Comparison of ENCODE assay signal across 9 mouse cellular contexts in the genomic region with DNA sequence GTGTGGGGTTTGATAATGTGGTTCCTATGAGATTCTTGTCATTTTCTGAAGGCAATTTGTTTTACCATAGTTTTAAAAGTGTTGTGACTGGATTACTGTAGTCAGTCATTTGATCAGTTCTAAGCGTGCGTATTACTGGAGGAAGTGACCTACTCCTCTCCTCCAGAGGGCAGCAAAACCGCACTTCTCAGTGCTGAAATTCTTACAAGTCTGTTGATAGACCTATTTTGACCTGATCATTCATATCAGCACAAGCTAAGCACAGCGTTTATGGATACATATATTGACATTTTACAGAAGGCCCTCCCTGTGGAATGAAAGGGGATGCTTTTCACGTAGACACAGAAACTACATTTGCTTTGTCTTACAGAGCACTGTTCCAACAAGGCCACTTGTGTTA.
DNase-seq lines count a peak whose midpoint lies in the region; ATAC-seq and TF ChIP-seq lines count a peak whose summit lies in the region.
"Had no signal": no experiment of that assay in that cellular context is flagged by ENCODE, and none has a peak within 500 bp of the region (broad histone marks: within the 10 kb centered on the region; RNA-seq: fewer than 3 reads in every experiment).

No protein-coding gene starts in this region.

- no peak overlapping the region for H3K9ac ChIP-seq in neural tube, embryonic 15.5 days (replicated peaks)
- H3K9ac ChIP-seq: midbrain, embryonic 12.5 days had no signal

- intact Hi-C loops in gastrocnemius, adult 2 months (cut with DNase I) = loop anchor here (5.0 kb wide), 1 partner anchor 315 kb away; no protein-coding TSS in a partner anchor
- intact Hi-C loops in left cerebral cortex, postnatal 14 days (cut with DNase I) = loop anchor here (2.0 to 10.0 kb wide), 2 partner anchors 314 to 428 kb away; no protein-coding TSS in a partner anchor

- H3K36me3 ChIP-seq in neural tube, embryonic 15.5 days = no peaks in the 10 kb centered on the region
- H3K36me3 ChIP-seq: midbrain, embryonic 12.5 days had no signal

- TF ChIP-seq CTCF in gastrocnemius, adult 2 months (IDR thresholded peaks at IDR 0.05) = peak; percentile 66

- H3K9me3 ChIP-seq in neural tube, embryonic 15.5 days (replicated peaks) = no peaks in the 10 kb centered on the region
- H3K9me3 ChIP-seq: midbrain, embryonic 12.5 days had no signal

- no peak overlapping the region for H3K4me2 ChIP-seq in neural tube, embryonic 15.5 days
- H3K4me2 ChIP-seq: midbrain, embryonic 12.5 days had no signal

- ATAC-seq in neural tube, embryonic 15.5 days (ENCODE audit: low FRiP score) = peak; percentile 67; the same call in 1 of the 2 replicates

- peak; percentile 29 for DNase-seq in gastrocnemius, adult 2 months
- DNase-seq in gastrocnemius, postnatal 25 days = no peak
- peak; percentile 26 to 42 for DNase-seq in right cerebral cortex, adult 2 months (ENCODE audit: low spot score in 2 of 2)
- DNase-seq in right cerebral cortex, adult 18-20 months = no peak
- peak; percentile 80 for DNase-seq in embryo, embryonic 11 days
- DNase-seq in left cerebral cortex, postnatal 14 days (ENCODE audit: low spot score in 2 of 2) = peak; percentile 21 to 52
- no peak for DNase-seq in spleen, adult 18-20 months

- H3K27ac ChIP-seq in gastrocnemius, adult 2 months = no peak overlapping the region
- H3K27ac ChIP-seq in neural tube, embryonic 15.5 days (replicated peaks) = no peak overlapping the region
- H3K27ac ChIP-seq: midbrain, embryonic 12.5 days had no signal

- no peak overlapping the region for H3K4me3 ChIP-seq in gastrocnemius, adult 2 months
- no peak overlapping the region for H3K4me3 ChIP-seq in neural tube, embryonic 15.5 days (replicated peaks)
- H3K4me3 ChIP-seq: midbrain, embryonic 12.5 days had no signal

- WGBS in neural tube, embryonic 15.5 days = 57% methylated on average over 5 of the region's 5 CpGs

- no peaks in the 10 kb centered on the region for H3K4me1 ChIP-seq in neural tube, embryonic 15.5 days
- H3K4me1 ChIP-seq: midbrain, embryonic 12.5 days had no signal

- H3K27me3 ChIP-seq in neural tube, embryonic 15.5 days (replicated peaks) = 0 out of 2 replicates have a peak, but pooled peaks cover 4% of the 10 kb centered on the region
- H3K27me3 ChIP-seq: midbrain, embryonic 12.5 days had no signal

Comparison
In these comparisons a context has a peak if more than half of its experiments do, and no peak if none do; other contexts are left out.
1. DNase-seq: peak in gastrocnemius, adult 2 months (single experiment), right cerebral cortex, adult 2 months (2 of 2), embryo, embryonic 11 days (single experiment) and left cerebral cortex, postnatal 14 days (2 of 2); none in gastrocnemius, postnatal 25 days (single experiment), right cerebral cortex, adult 18-20 months (single experiment) and spleen, adult 18-20 months (0 of 2).